Mouse (Mus musculus): Measurements from ENCODE around the gene Olfr791. TPM values are rescaled to one million over a fixed set of nuclear protein-coding genes. Genes with fewer than 3 reads are reported as not detected.

The Olfr791 gene
- not detected for total RNA-seq (2022)

- DNase-seq (ENCODE audit: low spot score in 2 of 2): no peak
These were observed at the start of gene Olfr791 for GRCm38 (mm10) chr10:129521492-129521891. TSS of gene Olfr791 (plus strand) at chr10:129521792.

DNA sequence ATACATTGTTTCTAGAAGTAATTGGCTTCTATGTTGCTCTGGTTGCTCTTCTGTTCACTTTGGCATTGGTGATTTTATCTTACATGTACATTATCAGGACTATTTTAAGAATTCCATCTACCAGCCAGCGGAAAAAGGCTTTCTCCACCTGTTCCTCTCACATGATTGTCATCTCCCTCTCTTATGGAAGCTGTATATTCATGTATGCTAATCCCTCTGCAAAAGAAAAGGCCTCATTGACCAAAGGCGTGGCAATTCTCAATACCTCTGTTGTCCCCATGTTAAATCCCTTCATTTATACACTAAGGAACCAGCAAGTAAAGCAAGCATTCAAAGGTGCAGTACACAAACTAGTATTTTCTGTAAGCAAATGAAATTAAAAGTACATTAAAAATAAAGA, 48.3 kb upstream of the Olfr791 start:
- no peak for DNase-seq (ENCODE audit: low spot score in 2 of 2)

GRCm38 (mm10) chr10:129473723-129474122, 47.9 kb upstream of the Olfr791 start:
- DNase-seq (ENCODE audit: low spot score in 2 of 2): no peak

- DNase-seq (ENCODE audit: low spot score in 2 of 2): no peak
These were observed 37.1 kb upstream of the Olfr791 start, which contains the start of gene Olfr789 for GRCm38 (mm10) chr10:129484452-129484851. TSS of gene Olfr789 (plus strand) at chr10:129484752.

DNA sequence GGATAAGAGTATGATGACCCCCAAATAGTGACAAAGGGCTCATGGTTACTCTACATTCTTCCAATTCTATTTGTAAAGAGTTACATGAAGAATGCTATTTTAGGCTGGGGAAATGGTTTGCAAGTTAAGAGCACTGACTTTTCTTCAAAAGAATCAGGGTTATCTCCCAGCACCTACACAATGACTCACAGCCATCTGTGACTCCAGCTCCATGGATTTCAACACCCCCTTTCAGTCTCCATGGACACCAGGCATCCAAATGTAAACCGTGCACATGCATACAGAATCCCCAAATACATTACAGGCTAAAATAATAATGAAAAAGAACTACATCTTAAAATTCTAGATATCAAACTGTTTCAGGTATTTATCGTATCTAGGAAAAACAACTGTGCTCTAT, 31.5 kb upstream of the Olfr791 start:
- DNase-seq (ENCODE audit: low spot score in 2 of 2): peak in 1 of 2 experiments; percentile 43

- DNase-seq (ENCODE audit: low spot score in 2 of 2): no peak
These were observed 23.4 kb upstream of the Olfr791 start, which contains the start of gene Olfr790 for GRCm38 (mm10) chr10:129498192-129498591. TSS of gene Olfr790 (plus strand) at chr10:129498492.

- DNase-seq (ENCODE audit: low spot score in 2 of 2): no peak
These were observed 17.3 kb downstream of the Olfr791 start, which contains the start of gene Olfr792 for GRCm38 (mm10) chr10:129538862-129539261. TSS of gene Olfr792 (plus strand) at chr10:129539162.

DNA sequence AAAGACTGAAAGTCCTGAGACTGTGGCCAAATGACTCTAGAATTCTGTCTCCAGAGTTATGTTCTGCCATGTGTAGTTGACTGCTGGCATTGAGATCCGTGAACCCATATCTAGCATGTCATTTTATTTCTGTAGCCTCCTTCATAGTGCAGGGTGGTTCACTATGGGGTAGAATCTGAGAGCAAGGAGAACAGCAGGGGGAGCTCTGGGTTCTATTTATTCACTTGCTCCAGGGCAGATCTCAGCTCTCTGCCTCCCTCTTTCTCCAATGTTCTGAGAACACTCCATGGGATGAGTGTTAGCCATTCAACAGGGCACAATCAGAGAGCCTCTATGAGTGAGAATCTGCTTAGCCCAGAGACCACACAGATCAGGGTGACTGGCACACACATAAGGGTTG, 27.8 kb downstream of the Olfr791 start:
- no peak for DNase-seq (ENCODE audit: low spot score in 2 of 2)

DNA sequence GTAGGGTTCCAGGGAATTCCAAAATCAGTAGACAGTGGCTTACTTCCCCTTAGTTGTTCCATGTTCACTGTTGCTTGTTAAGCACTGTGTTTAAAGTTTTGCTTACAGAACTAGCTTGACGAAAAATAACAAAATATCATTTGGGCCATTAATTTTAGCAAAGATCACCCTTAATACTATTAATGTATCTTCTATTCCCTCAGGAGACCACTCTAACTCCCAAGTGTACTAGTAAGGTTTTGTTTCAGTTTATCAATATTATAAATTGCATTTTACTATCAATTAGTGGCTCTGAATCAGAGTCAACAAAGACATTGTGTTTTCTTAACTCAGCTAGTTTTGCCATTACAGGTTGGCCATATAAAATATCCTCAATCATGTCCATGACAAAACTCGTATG, 45.8 kb downstream of the Olfr791 start, which contains the start of gene Olfr794:
TSS of gene Olfr794 (plus strand) at position 301 of the 400 bp plus-strand sequence.
- DNase-seq (ENCODE audit: low spot score in 2 of 2): no peak

DNA sequence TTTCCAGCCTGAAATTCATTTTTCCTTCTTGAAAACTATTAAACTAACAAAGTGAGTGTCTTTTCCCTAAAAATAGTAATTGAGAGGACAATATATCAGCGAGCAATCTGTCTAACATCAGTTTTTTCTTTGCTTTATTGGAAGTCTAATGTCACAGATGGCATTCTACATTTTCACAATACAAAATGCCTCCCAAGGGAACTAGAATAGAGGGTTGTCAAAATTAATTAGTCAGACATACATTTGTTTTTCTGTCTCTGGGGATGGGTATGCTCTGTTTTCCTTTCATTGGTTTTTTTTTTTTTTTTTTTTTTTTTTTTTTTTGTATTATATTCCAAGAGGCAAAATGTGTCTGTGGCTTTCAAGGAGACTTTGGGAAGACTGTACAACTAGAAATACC, 55.5 kb downstream of the Olfr791 start:
- DNase-seq (ENCODE audit: low spot score in 2 of 2): no peak

Other genes starting within 250 kb of the Olfr791 start
- not detected for gene Olfr780, start 203.7 kb upstream of the Olfr791 start, total RNA-seq (2022)
- gene Olfr781, start 192.9 kb upstream of the Olfr791 start, total RNA-seq (2022): not detected
- gene Olfr782, start 172.9 kb upstream of the Olfr791 start, total RNA-seq (2022): not detected
- gene Olfr784, start 137.7 kb upstream of the Olfr791 start, total RNA-seq (2022): under 1 TPM; 0.12 to 0.26 (median 0.16) TPM
- not detected for gene Olfr785, start 116.4 kb upstream of the Olfr791 start, total RNA-seq (2022)
- not detected for gene Olfr786, start 94.5 kb upstream of the Olfr791 start, total RNA-seq (2022)
- not detected for gene Olfr787, start 59.9 kb upstream of the Olfr791 start, total RNA-seq (2022)
- gene Olfr788, start 50.8 kb upstream of the Olfr791 start, total RNA-seq (2022): not detected
- gene Olfr789, start 37.0 kb upstream of the Olfr791 start, total RNA-seq (2022): not detected
- not detected for gene Olfr790, start 23.3 kb upstream of the Olfr791 start, total RNA-seq (2022)
- gene Olfr792, start 17.4 kb downstream of the Olfr791 start, total RNA-seq (2022): not detected
- not detected for gene Olfr794, start 45.9 kb downstream of the Olfr791 start, total RNA-seq (2022)
- not detected for gene Olfr796, start 90.8 kb downstream of the Olfr791 start, total RNA-seq (2022)
- not detected for gene Olfr798, start 106.1 kb downstream of the Olfr791 start, total RNA-seq (2022)
- gene Olfr799, start 115.7 kb downstream of the Olfr791 start, total RNA-seq (2022): not detected
- not detected for gene Olfr800, start 135.9 kb downstream of the Olfr791 start, total RNA-seq (2022)
- not detected for gene Olfr801, start 152.1 kb downstream of the Olfr791 start, total RNA-seq (2022)
- under 1 TPM in 1 of 4 experiments, not detected in 3; 0.11 TPM for gene Olfr802, start 166.4 kb downstream of the Olfr791 start, total RNA-seq (2022)
- gene Olfr803, start 172.5 kb downstream of the Olfr791 start, total RNA-seq (2022): not detected
- gene Olfr804, start 181.4 kb downstream of the Olfr791 start, total RNA-seq (2022): not detected
- not detected for gene Olfr805, start 207.6 kb downstream of the Olfr791 start, total RNA-seq (2022)
- gene Olfr806, start 220.1 kb downstream of the Olfr791 start, total RNA-seq (2022): not detected
- not detected for gene Olfr807, start 236.0 kb downstream of the Olfr791 start, total RNA-seq (2022)
- gene Olfr808, start 243.7 kb downstream of the Olfr791 start, total RNA-seq (2022): not detected

All from left cerebral cortex, adult 8-10 months (tissue).